ENCODE assay signal across 21 mouse cellular contexts in genomic region chr13:51739713-51740112, GRCm38 (mm10). TPM values are rescaled to one million over a fixed set of nuclear protein-coding genes. Genes with fewer than 3 reads are reported as not detected.
DNase-seq lines count a peak whose midpoint lies in the region; ATAC-seq and TF ChIP-seq lines count a peak whose summit lies in the region.
"Had no signal": no experiment of that assay in that cellular context is flagged by ENCODE, and none has a peak within 500 bp of the region (broad histone marks: within the 10 kb centered on the region; RNA-seq: fewer than 3 reads in every experiment).

No protein-coding gene starts in this region.

- 0 out of 2 replicates have a peak overlapping the region, but pooled peaks have one; percentile 5 for H3K27ac ChIP-seq in cerebellum, adult 2 months (ENCODE audit: insufficient read depth, low read length)
- H3K27ac ChIP-seq: embryonic facial prominence, embryonic 12.5 days; layer of hippocampus, adult 2 months; limb, embryonic 15.5 days; lung, embryonic 15.5 days; midbrain, embryonic 12.5 days had no signal

- 0 out of 2 replicates have a peak, but pooled peaks cover 7% of the 10 kb centered on the region for H3K9me3 ChIP-seq in megakaryocyte, embryonic 14.5 days
- H3K9me3 ChIP-seq: embryonic facial prominence, embryonic 12.5 days; G1E; limb, embryonic 15.5 days; lung, embryonic 15.5 days; midbrain, embryonic 12.5 days had no signal

- H3K4me1 ChIP-seq in cerebellum, adult 2 months (ENCODE audit: control insufficient read depth, insufficient read depth, low read length): peaks cover 37% of the 10 kb centered on the region
- peaks cover 100% of the 10 kb centered on the region for H3K4me1 ChIP-seq in megakaryocyte, embryonic 14.5 days
- H3K4me1 ChIP-seq: limb, embryonic 15.5 days had no signal

- no peak for TF ChIP-seq POLR2A in cerebellum, adult 2 months (IDR thresholded peaks at IDR 0.05; ENCODE audit: borderline replicate concordance, insufficient read depth, low read length)

- no peak for ATAC-seq in megakaryocyte, adult 5-6 weeks (ENCODE audit: poor library complexity, severe bottlenecking)
- ATAC-seq: CD4-positive, CD25-positive, alpha-beta regulatory T cell, adult 4 months; forebrain, embryonic 14.5 days had no signal

- H3K27me3 ChIP-seq in cerebellum, adult 2 months (ENCODE audit: control insufficient read depth, insufficient read depth, low read length): no peaks in the 10 kb centered on the region
- H3K27me3 ChIP-seq in megakaryocyte, embryonic 14.5 days (replicated peaks): no peaks in the 10 kb centered on the region
- H3K27me3 ChIP-seq: embryonic facial prominence, embryonic 12.5 days; limb, embryonic 15.5 days; lung, embryonic 15.5 days; midbrain, embryonic 12.5 days had no signal

- no peak for TF ChIP-seq CTCF in cerebellum, adult 2 months (IDR thresholded peaks at IDR 0.05; ENCODE audit: borderline replicate concordance, insufficient read depth, low read depth, low read length)

- H3K36me3 ChIP-seq in megakaryocyte, embryonic 14.5 days (replicated peaks; ENCODE audit: low read length): peaks cover 68% of the 10 kb centered on the region
- H3K36me3 ChIP-seq: embryonic facial prominence, embryonic 12.5 days; limb, embryonic 15.5 days; lung, embryonic 15.5 days; midbrain, embryonic 12.5 days had no signal

- WGBS in cerebellum, adult 2 months: 74% methylated on average over 1 of the region's 1 CpGs

- no peak for DNase-seq in cerebellum, adult 2 months
- no peak for DNase-seq in cerebellum, postnatal 14 days
- DNase-seq in kidney, postnatal 25 days: peak; percentile 39 to 75
- no peak for DNase-seq in adrenal gland, adult 8-10 months
- DNase-seq in right cerebral cortex, postnatal 4 days: no peak
- no peak for DNase-seq in MN1 (ENCODE audit: low spot score)
- DNase-seq: cerebellum, adult 9-11 months; layer of hippocampus, postnatal 36 days; lung, postnatal 4 days; thymus, postnatal 14 days had no signal

- no peak overlapping the region for H3K4me3 ChIP-seq in cerebellum, adult 2 months (replicated peaks; ENCODE audit: insufficient read depth, low read depth, low read length)
- H3K4me3 ChIP-seq in megakaryocyte, embryonic 14.5 days (replicated peaks): peak overlapping the region; percentile 43
- H3K4me3 ChIP-seq: embryonic facial prominence, embryonic 12.5 days; erythroblast, embryonic 14.5 days; layer of hippocampus, adult 2 months; limb, embryonic 15.5 days; lung, embryonic 15.5 days; midbrain, embryonic 12.5 days had no signal

RNA-seq across cellular contexts. Expression of gene Sema4d, which starts 53.8 kb away (rescaled TPM):
- polyA plus RNA-seq in cerebellum, adult 2 months (2012; rRNA removed): 111 and 116 TPM in 2 replicates
- 55.2 and 58.6 TPM in 2 replicates for polyA plus RNA-seq in megakaryocyte, embryonic 14.5 days (2012; ENCODE audit: insufficient read depth, low replicate concordance)
- total RNA-seq in megakaryocyte, adult 5-6 weeks (2015): 99.8 and 110 TPM in 2 replicates
- total RNA-seq in megakaryocyte, adult 5-6 weeks (2017): 54.1 and 66.6 TPM in 2 replicates
- total RNA-seq in adrenal gland, adult 8-10 months (2022): 10 to 100 TPM in 3 of 4 experiments, 1 to 10 TPM in 1; 8.9 to 23.2 (median 16.2) TPM

Comparison
In these comparisons a context has a peak if more than half of its experiments do, and no peak if none do; other contexts are left out.
1. DNase-seq: peak in kidney, postnatal 25 days (2 of 2); none in cerebellum, adult 2 months (0 of 2), cerebellum, postnatal 14 days (0 of 2), adrenal gland, adult 8-10 months (single experiment), right cerebral cortex, postnatal 4 days (single experiment) and MN1 (single experiment).